9 mouse cellular contexts compared by ENCODE assay signal in the genomic region with DNA sequence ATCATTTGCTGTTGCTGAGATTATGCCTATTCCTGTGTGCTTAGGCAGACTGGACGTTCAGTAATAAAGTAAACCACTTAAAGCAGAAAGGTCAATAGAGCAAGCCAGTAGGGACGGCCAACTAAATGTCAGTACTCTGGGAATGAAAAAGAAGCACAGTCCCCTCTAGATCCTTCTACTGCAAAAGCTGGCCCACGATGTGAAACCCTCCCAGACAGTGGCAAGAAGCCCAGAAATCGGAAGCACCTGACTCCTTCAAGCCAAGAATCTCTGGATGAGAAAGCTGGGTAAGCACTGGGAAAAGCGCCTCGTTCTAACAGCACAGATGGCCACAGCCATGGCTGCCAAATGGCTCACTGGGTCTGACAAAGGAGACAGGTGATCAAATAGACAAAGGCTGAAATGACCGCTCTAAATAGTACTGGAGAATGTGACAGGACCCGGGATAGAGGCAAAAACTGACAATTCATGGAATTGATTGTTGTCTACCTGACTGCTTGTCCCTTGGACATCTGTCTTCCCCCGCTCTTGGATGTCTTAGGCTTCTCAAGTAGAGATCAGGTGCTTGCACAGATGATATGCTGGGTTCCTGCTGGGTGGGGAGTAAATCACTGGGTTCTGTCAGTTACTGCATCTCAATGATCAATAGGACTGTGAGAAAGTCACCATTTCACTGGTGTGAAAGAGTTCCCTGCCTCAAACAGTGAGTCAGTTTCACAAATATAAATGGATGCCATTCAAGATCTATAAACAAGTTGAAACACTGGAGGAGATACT.
DNase-seq lines count a peak whose midpoint lies in the region; ATAC-seq lines count a peak whose summit lies in the region.
"Had no signal": no experiment of that assay in that cellular context is flagged by ENCODE, and none has a peak within 500 bp of the region (broad histone marks: within the 10 kb centered on the region; RNA-seq: fewer than 3 reads in every experiment).

No protein-coding gene starts in this region.

- WGBS in kidney, embryonic 14.5 days: 73% methylated on average over 9 of the region's 9 CpGs
- WGBS in stomach, embryonic 16.5 days: 36% methylated on average over 9 of the region's 9 CpGs

- DNase-seq in kidney, postnatal 14 days: peak; percentile 2
- DNase-seq in cerebellum, postnatal 14 days: peak; percentile 97 to 98
- peak; percentile 78 for DNase-seq in heart, adult 8-10 months (ENCODE audit: low spot score)
- peak; percentile 49 to 50 for DNase-seq in left cerebral cortex, postnatal 10 days (ENCODE audit: extremely low spot score in 1 of 2, low spot score in 2 of 2)
- DNase-seq in kidney, postnatal 36 days: no peak
- no peak for DNase-seq in embryo, embryonic 9.5 days (ENCODE audit: extremely low spot score)

- no peaks in the 10 kb centered on the region for H3K4me1 ChIP-seq in kidney, embryonic 14.5 days (ENCODE audit: control insufficient read depth, insufficient read depth, low read length)
- H3K4me1 ChIP-seq in stomach, embryonic 16.5 days (ENCODE audit: control insufficient read depth, insufficient read depth, low read length): peaks cover 4% of the 10 kb centered on the region; the same call in 1 of the 2 replicates
- H3K4me1 ChIP-seq: megakaryocyte, embryonic 14.5 days had no signal

- no peak for ATAC-seq in kidney, embryonic 14.5 days (ENCODE audit: low FRiP score, low TSS enrichment)
- ATAC-seq in stomach, embryonic 16.5 days (ENCODE audit: insufficient read depth, low FRiP score): peak; percentile 87

- no peak overlapping the region for H3K27ac ChIP-seq in kidney, embryonic 14.5 days (ENCODE audit: low read depth, low read length)
- H3K27ac ChIP-seq in stomach, embryonic 16.5 days (ENCODE audit: low read length): no peak overlapping the region; the same call in 1 of the 2 replicates

- H3K9me3 ChIP-seq in kidney, embryonic 14.5 days (ENCODE audit: control insufficient read depth, low read length): no peaks in the 10 kb centered on the region
- H3K9me3 ChIP-seq in stomach, embryonic 16.5 days (replicated peaks; ENCODE audit: control insufficient read depth, low read length): no peaks in the 10 kb centered on the region
- H3K9me3 ChIP-seq: megakaryocyte, embryonic 14.5 days had no signal

- H3K36me3 ChIP-seq in kidney, embryonic 14.5 days (ENCODE audit: control insufficient read depth, insufficient read depth, low read length): no peaks in the 10 kb centered on the region
- no peaks in the 10 kb centered on the region for H3K36me3 ChIP-seq in stomach, embryonic 16.5 days (ENCODE audit: control insufficient read depth, insufficient read depth, low read length)

- H3K27me3 ChIP-seq in kidney, embryonic 14.5 days (ENCODE audit: control insufficient read depth, insufficient read depth, low read length): no peaks in the 10 kb centered on the region
- H3K27me3 ChIP-seq in stomach, embryonic 16.5 days (ENCODE audit: control insufficient read depth, insufficient read depth, low read length): no peaks in the 10 kb centered on the region
- H3K27me3 ChIP-seq: megakaryocyte, embryonic 14.5 days had no signal

- no peak overlapping the region for H3K9ac ChIP-seq in kidney, embryonic 14.5 days (ENCODE audit: low read depth, low read length)
- H3K9ac ChIP-seq in stomach, embryonic 16.5 days (ENCODE audit: low read length): no peak overlapping the region

- no peak overlapping the region for H3K4me2 ChIP-seq in kidney, embryonic 14.5 days (replicated peaks; ENCODE audit: low read depth, low read length)
- no peak overlapping the region for H3K4me2 ChIP-seq in stomach, embryonic 16.5 days (ENCODE audit: low read depth, low read length)

- H3K4me3 ChIP-seq in kidney, embryonic 14.5 days (ENCODE audit: low read length): no peak overlapping the region
- H3K4me3 ChIP-seq in stomach, embryonic 16.5 days (replicated peaks; ENCODE audit: low read length): no peak overlapping the region
- H3K4me3 ChIP-seq: megakaryocyte, embryonic 14.5 days had no signal

- intact Hi-C loops in left cerebral cortex, postnatal 10 days (cut with DNase I): no loop called here

Comparison
In these comparisons a context has a peak if more than half of its experiments do, and no peak if none do; other contexts are left out.
1. DNase-seq: peak in kidney, postnatal 14 days (single experiment), cerebellum, postnatal 14 days (2 of 2), heart, adult 8-10 months (single experiment) and left cerebral cortex, postnatal 10 days (2 of 2); none in kidney, postnatal 36 days (0 of 2) and embryo, embryonic 9.5 days (single experiment).